Mouse (Mus musculus) cerebellum, postnatal 25 days (tissue): ENCODE results near the gene Ift22.
A peak's percentile ranks its signal among the peaks of the same experiment; 100 is the strongest.

Experiments used
- DNase-seq, 2 experiments: peaks; one replicate each; pipeline ENCODE4 v3.0.0; 2021; ENCODE audit warnings: mixed read lengths in 2 of 2

Ift22 gene

GRCm38 (mm10) chr5:136950521-136950920 lies 42.6 kb downstream of the Ift22 start:
- no peak for DNase-seq

GRCm38 (mm10) chr5:136952153-136952552 lies 44.2 kb downstream of the Ift22 start:
- no peak for DNase-seq

GRCm38 (mm10) chr5:136953015-136953414 lies 45.1 kb downstream of the Ift22 start, which contains the start of gene Fis1:
Gene Fis1 (plus strand): TSS chr5:136953275.
- DNase-seq, result peak; percentile 94 to 98

GRCm38 (mm10) chr5:136953440-136953951 lies 45.5 kb downstream of the Ift22 start:
- peak; percentile 55 for DNase-seq

- no peak for DNase-seq
These were observed 47.7 kb downstream of the Ift22 start for GRCm38 (mm10) chr5:136955622-136956021.

- DNase-seq, result no peak
These were observed 49.3 kb downstream of the Ift22 start for GRCm38 (mm10) chr5:136957250-136957649.

GRCm38 (mm10) chr5:136958991-136959605 lies 51.1 kb downstream of the Ift22 start:
- no peak for DNase-seq

- DNase-seq, result no peak
These were observed 52.1 kb downstream of the Ift22 start for GRCm38 (mm10) chr5:136960053-136960452.

- DNase-seq, result peak in 1 of 2 experiments; percentile 51
These were observed 53.5 kb downstream of the Ift22 start for GRCm38 (mm10) chr5:136961334-136961982.

GRCm38 (mm10) chr5:136961983-136962461 lies 54.1 kb downstream of the Ift22 start:
- peak; percentile 93 to 94 for DNase-seq

- peak; percentile 84 to 89 for DNase-seq
These were observed 54.6 kb downstream of the Ift22 start for GRCm38 (mm10) chr5:136962501-136962900.

GRCm38 (mm10) chr5:136962966-136963540 lies 55.1 kb downstream of the Ift22 start:
- peak in 1 of 2 experiments; percentile 30 for DNase-seq
